26 mouse cellular contexts compared by ENCODE assay signal in genomic region chr9:34446497-34447350, GRCm38 (mm10). TPM values are rescaled to one million over a fixed set of nuclear protein-coding genes. Genes with fewer than 3 reads are reported as not detected.
DNase-seq lines count a peak whose midpoint lies in the region; ATAC-seq lines count a peak whose summit lies in the region.
"Had no signal": no experiment of that assay in that cellular context is flagged by ENCODE, and none has a peak within 500 bp of the region (broad histone marks: within the 10 kb centered on the region; RNA-seq: fewer than 3 reads in every experiment).

No protein-coding gene starts in this region.

- H3K27me3 ChIP-seq in hindbrain, embryonic 12.5 days: no peaks in the 10 kb centered on the region
- no peaks in the 10 kb centered on the region for H3K27me3 ChIP-seq in hindbrain, embryonic 11.5 days (ENCODE audit: control insufficient read depth, insufficient read depth, low read length)
- H3K27me3 ChIP-seq in neural tube, embryonic 13.5 days: no peaks in the 10 kb centered on the region
- H3K27me3 ChIP-seq in neural tube, embryonic 15.5 days (replicated peaks): no peaks in the 10 kb centered on the region
- no peaks in the 10 kb centered on the region for H3K27me3 ChIP-seq in forebrain, embryonic 12.5 days
- H3K27me3 ChIP-seq in midbrain, embryonic 15.5 days (replicated peaks): no peaks in the 10 kb centered on the region
- H3K27me3 ChIP-seq: limb, embryonic 12.5 days; Patski had no signal

- 66% methylated on average over 15 of the region's 15 CpGs for WGBS in hindbrain, embryonic 12.5 days
- WGBS in hindbrain, embryonic 11.5 days: 71% methylated on average over 15 of the region's 15 CpGs
- 64% methylated on average over 15 of the region's 15 CpGs for WGBS in neural tube, embryonic 13.5 days
- WGBS in neural tube, embryonic 15.5 days: 60% methylated on average over 15 of the region's 15 CpGs
- 42% methylated on average over 15 of the region's 15 CpGs for WGBS in forebrain, embryonic 12.5 days
- 47% methylated on average over 15 of the region's 15 CpGs for WGBS in midbrain, embryonic 15.5 days

- H3K27ac ChIP-seq in hindbrain, embryonic 12.5 days: no peak overlapping the region
- no peak overlapping the region for H3K27ac ChIP-seq in hindbrain, embryonic 11.5 days (ENCODE audit: low read depth, low read length)
- H3K27ac ChIP-seq in neural tube, embryonic 13.5 days (replicated peaks): no peak overlapping the region; the same call in 1 of the 2 replicates
- no peak overlapping the region for H3K27ac ChIP-seq in neural tube, embryonic 15.5 days (replicated peaks)
- peak overlapping the region; percentile 25; the same call in 1 of the 2 replicates for H3K27ac ChIP-seq in forebrain, embryonic 12.5 days
- H3K27ac ChIP-seq in midbrain, embryonic 15.5 days: peak overlapping the region; percentile 14; the same call in 1 of the 2 replicates
- H3K27ac ChIP-seq: heart, adult 2 months; limb, embryonic 12.5 days had no signal

- peak; percentile 32; the same call in 1 of the 2 replicates for ATAC-seq in hindbrain, embryonic 12.5 days (ENCODE audit: low FRiP score)
- ATAC-seq in hindbrain, embryonic 11.5 days (ENCODE audit: low FRiP score): no peak
- 0 out of 2 replicates have a peak, but pooled peaks have one; percentile 23 for ATAC-seq in neural tube, embryonic 13.5 days (ENCODE audit: low read depth)
- no peak; the same call in 1 of the 2 replicates for ATAC-seq in neural tube, embryonic 15.5 days (ENCODE audit: low FRiP score)
- ATAC-seq in forebrain, embryonic 12.5 days (ENCODE audit: low FRiP score): peak; percentile 71; the same call in 1 of the 2 replicates
- ATAC-seq in midbrain, embryonic 15.5 days (replicated peaks): peak; percentile 71
- ATAC-seq: activated CD4-positive, CD25-positive, alpha-beta regulatory T cell, adult 4 months; inflammation-experienced regulatory T-cells, adult 6 months; liver, postnatal 0 days; lung, postnatal 0 days; Patski had no signal

- H3K9ac ChIP-seq in hindbrain, embryonic 12.5 days: no peak overlapping the region
- no peak overlapping the region for H3K9ac ChIP-seq in hindbrain, embryonic 11.5 days (ENCODE audit: low read depth, low read length)
- no peak overlapping the region for H3K9ac ChIP-seq in neural tube, embryonic 13.5 days
- no peak overlapping the region for H3K9ac ChIP-seq in neural tube, embryonic 15.5 days (replicated peaks)
- no peak overlapping the region for H3K9ac ChIP-seq in forebrain, embryonic 12.5 days
- H3K9ac ChIP-seq in midbrain, embryonic 15.5 days: no peak overlapping the region
- H3K9ac ChIP-seq: limb, embryonic 12.5 days; liver, postnatal 0 days had no signal

- H3K9me3 ChIP-seq in hindbrain, embryonic 12.5 days (replicated peaks): no peaks in the 10 kb centered on the region
- no peaks in the 10 kb centered on the region for H3K9me3 ChIP-seq in hindbrain, embryonic 11.5 days (ENCODE audit: control insufficient read depth, low read length)
- 0 out of 2 replicates have a peak, but pooled peaks cover 2% of the 10 kb centered on the region for H3K9me3 ChIP-seq in neural tube, embryonic 13.5 days
- no peaks in the 10 kb centered on the region for H3K9me3 ChIP-seq in neural tube, embryonic 15.5 days (replicated peaks)
- H3K9me3 ChIP-seq in forebrain, embryonic 12.5 days: no peaks in the 10 kb centered on the region
- no peaks in the 10 kb centered on the region for H3K9me3 ChIP-seq in midbrain, embryonic 15.5 days
- H3K9me3 ChIP-seq: limb, embryonic 12.5 days had no signal

- H3K4me1 ChIP-seq in hindbrain, embryonic 12.5 days: no peaks in the 10 kb centered on the region
- H3K4me1 ChIP-seq in hindbrain, embryonic 11.5 days (replicated peaks; ENCODE audit: control insufficient read depth, insufficient read depth, low read length): no peaks in the 10 kb centered on the region
- peaks cover 10% of the 10 kb centered on the region; the same call in 1 of the 2 replicates for H3K4me1 ChIP-seq in neural tube, embryonic 13.5 days (replicated peaks)
- peaks cover 7% of the 10 kb centered on the region; the same call in 1 of the 2 replicates for H3K4me1 ChIP-seq in neural tube, embryonic 15.5 days
- H3K4me1 ChIP-seq in forebrain, embryonic 12.5 days: peaks cover 9% of the 10 kb centered on the region; the same call in 1 of the 2 replicates
- H3K4me1 ChIP-seq in midbrain, embryonic 15.5 days: peaks cover 6% of the 10 kb centered on the region

- H3K4me2 ChIP-seq in hindbrain, embryonic 12.5 days (replicated peaks): no peak overlapping the region
- H3K4me2 ChIP-seq in hindbrain, embryonic 11.5 days (replicated peaks; ENCODE audit: low read depth, low read length): no peak overlapping the region
- H3K4me2 ChIP-seq in neural tube, embryonic 13.5 days: no peak overlapping the region
- H3K4me2 ChIP-seq in neural tube, embryonic 15.5 days: no peak overlapping the region
- no peak overlapping the region for H3K4me2 ChIP-seq in forebrain, embryonic 12.5 days
- no peak overlapping the region for H3K4me2 ChIP-seq in midbrain, embryonic 15.5 days
- H3K4me2 ChIP-seq: limb, embryonic 12.5 days; liver, embryonic 11.5 days had no signal

- no peak overlapping the region for H3K4me3 ChIP-seq in hindbrain, embryonic 12.5 days
- H3K4me3 ChIP-seq in hindbrain, embryonic 11.5 days (ENCODE audit: low read depth, low read length): no peak overlapping the region
- no peak overlapping the region for H3K4me3 ChIP-seq in neural tube, embryonic 13.5 days
- no peak overlapping the region for H3K4me3 ChIP-seq in neural tube, embryonic 15.5 days (replicated peaks)
- no peak overlapping the region for H3K4me3 ChIP-seq in forebrain, embryonic 12.5 days (replicated peaks)
- H3K4me3 ChIP-seq in midbrain, embryonic 15.5 days: no peak overlapping the region
- H3K4me3 ChIP-seq: heart, adult 2 months; limb, embryonic 12.5 days had no signal

- no peak for DNase-seq in hindbrain, embryonic 11.5 days (ENCODE audit: low spot score)
- no peak for DNase-seq in testis, postnatal 10 days (ENCODE audit: low spot score)
- DNase-seq in heart, adult 8-10 months (ENCODE audit: low spot score): no peak
- DNase-seq: adrenal gland, postnatal 14 days; cerebellum, adult 9-10 months; gastrocnemius, postnatal 36 days; heart, adult 2 months; kidney, adult 18-20 months; kidney, postnatal 10 days; liver, postnatal 0 days; retina, postnatal 1 day; right cerebral cortex, postnatal 25 days; spleen, adult 18-20 months had no signal

- no peaks in the 10 kb centered on the region for H3K36me3 ChIP-seq in hindbrain, embryonic 12.5 days
- no peaks in the 10 kb centered on the region for H3K36me3 ChIP-seq in hindbrain, embryonic 11.5 days (ENCODE audit: control insufficient read depth, insufficient read depth, low read length)
- H3K36me3 ChIP-seq in neural tube, embryonic 13.5 days: no peaks in the 10 kb centered on the region
- no peaks in the 10 kb centered on the region for H3K36me3 ChIP-seq in neural tube, embryonic 15.5 days
- no peaks in the 10 kb centered on the region for H3K36me3 ChIP-seq in forebrain, embryonic 12.5 days (replicated peaks)
- H3K36me3 ChIP-seq in midbrain, embryonic 15.5 days (replicated peaks): no peaks in the 10 kb centered on the region
- H3K36me3 ChIP-seq: G1E; limb, embryonic 12.5 days had no signal

RNA-seq across cellular contexts. Expression of gene Kirrel3, which starts 39.0 kb away (rescaled TPM):
- 16.1 and 16.3 TPM in 2 replicates for polyA plus RNA-seq in hindbrain, embryonic 12.5 days (2016; fragmentation: Nextera tagmentation; extraction: Ambion mirVana)
- 8.4 and 10.6 TPM in 2 replicates for polyA plus RNA-seq in hindbrain, embryonic 11.5 days (2014; fragmentation: Nextera tagmentation; extraction: Ambion mirVana)
- polyA plus RNA-seq in neural tube, embryonic 13.5 days (2015; fragmentation: Nextera tagmentation; extraction: Ambion mirVana): 25.9 and 26.8 TPM in 2 replicates
- polyA plus RNA-seq in neural tube, embryonic 15.5 days (2015; fragmentation: Nextera tagmentation; extraction: Ambion mirVana): 38.3 and 43.7 TPM in 2 replicates
- polyA plus RNA-seq in forebrain, embryonic 12.5 days (2016; fragmentation: Nextera tagmentation; extraction: Ambion mirVana): 10.3 and 11.4 TPM in 2 replicates
- 49.7 and 50.5 TPM in 2 replicates for polyA plus RNA-seq in midbrain, embryonic 15.5 days (2015; fragmentation: Nextera tagmentation; extraction: Ambion mirVana)
- total RNA-seq in heart, adult 8-10 months (2022): under 1 TPM; 0.33 to 0.69 (median 0.54) TPM
- total RNA-seq: CH12.LX had no signal
- polyA plus RNA-seq: activated CD4-positive, CD25-positive, alpha-beta regulatory T cell, adult 4 months; G1E had no signal

Comparison
In these comparisons a context has a peak if more than half of its experiments do, and no peak if none do; other contexts are left out.
1. ATAC-seq: peak in hindbrain, embryonic 12.5 days (single experiment), neural tube, embryonic 13.5 days (single experiment), forebrain, embryonic 12.5 days (single experiment) and midbrain, embryonic 15.5 days (single experiment); none in hindbrain, embryonic 11.5 days (single experiment) and neural tube, embryonic 15.5 days (single experiment).
2. H3K27ac ChIP-seq: peak in forebrain, embryonic 12.5 days (single experiment) and midbrain, embryonic 15.5 days (single experiment); none in hindbrain, embryonic 12.5 days (single experiment), hindbrain, embryonic 11.5 days (single experiment), neural tube, embryonic 13.5 days (single experiment) and neural tube, embryonic 15.5 days (single experiment).